Mouse (Mus musculus) G1E (cell line): ENCODE data around the gene Mylk. TPM values are rescaled to one million over a fixed set of nuclear protein-coding genes. Genes with fewer than 3 reads are reported as not detected.
A peak's percentile ranks its signal among the peaks of the same experiment; 100 is the strongest.

ENCODE experiments used
- ATAC-seq: 2 replicates; pipeline ENCODE4 v1.8.0; 2016; ENCODE audit warnings: mild to moderate bottlenecking; ENCODE audit not compliant: insufficient number of reproducible peaks, poor library complexity, low FRiP score, severe bottlenecking; ENCODE audit errors: extremely low read depth
- DNase-seq: peaks from one replicate; pipeline ENCODE4 v3.0.0; 2012; ENCODE audit warnings: low spot score
- H3K27me3 ChIP-seq: 2 replicates; pipeline ENCODE4 v1.6.1; 2012; ENCODE audit warnings: mild to moderate bottlenecking, low read length, inconsistent platforms; ENCODE audit not compliant: insufficient read depth
- H3K36me3 ChIP-seq: replicated peaks from 2 replicates; pipeline ENCODE3; 2012; ENCODE audit warnings: mild to moderate bottlenecking, inconsistent platforms
- H3K4me1 ChIP-seq: 2 replicates; pipeline ENCODE4 v1.6.1; 2012; ENCODE audit warnings: low read depth, low read length, inconsistent platforms, mixed read lengths; ENCODE audit not compliant: insufficient read depth
- H3K4me3 ChIP-seq: 2 replicates; pipeline ENCODE4 v1.5.1; 2012; ENCODE audit warnings: low read depth, mild to moderate bottlenecking, inconsistent platforms, low read length, moderate library complexity, mixed read lengths
- H3K9me3 ChIP-seq: replicated peaks from 2 replicates; pipeline ENCODE4 v1.6.1; 2012; ENCODE audit warnings: inconsistent platforms
- CTCF ChIP-seq: IDR thresholded peaks from 2 replicates; pipeline ENCODE4 v1.5.1; 2012; ENCODE audit warnings: low read depth, low read length, inconsistent platforms, mixed read lengths
- GATA1 ChIP-seq: IDR thresholded peaks from 2 replicates; pipeline ENCODE4 v1.6.1; 2012; ENCODE audit warnings: borderline replicate concordance, low read length, inconsistent platforms, mixed read lengths
- GATA2 ChIP-seq: IDR thresholded peaks from 2 replicates; pipeline ENCODE4 v1.6.1; 2012; ENCODE audit warnings: low read depth, low read length, inconsistent platforms, borderline replicate concordance
- POLR2AphosphoS5 ChIP-seq: IDR thresholded peaks from 2 replicates; pipeline ENCODE4 v1.6.1; 2012; ENCODE audit warnings: low read depth, low read length, inconsistent platforms; ENCODE audit not compliant: insufficient replicate concordance
- TAL1 ChIP-seq: conservative IDR thresholded peaks from 2 replicates; pipeline ENCODE4 v1.6.1; 2012; ENCODE audit warnings: low read depth, low read length, inconsistent platforms, mixed read lengths
- polyA plus RNA-seq: library from polyadenylated mRNA; stranded (reverse); fragments of >175 nt; gene quantifications from 2 replicates; pipeline ENCODE4 v1.2.3, GENCODE M21; 2012
- total RNA-seq, 2 experiments: library from RNA; stranded (forward) in 1 of 2; stranded (reverse) in 1 of 2; fragments of 200-1000 nt in 1 of 2; fragments of >200 nt in 1 of 2; fragmentation: Nextera tagmentation in 1 of 2; gene quantifications; 2 replicates each; pipeline ENCODE4 v1.2.3; 2014 to 2017

Gene Mylk
- total and polyA plus RNA-seq, 3 experiments: 0.05 TPM; not detected in 2

- DNase-seq (no peak), ATAC-seq (no peak)
- H3K27me3 ChIP-seq: no peaks in the 10 kb centered on the region
- no peaks in the 10 kb centered on the region for H3K9me3 ChIP-seq
- TF ChIP-seq CTCF (no peak), POLR2AphosphoS5 (no peak), GATA2 (no peak), TAL1 (no peak), GATA1 (no peak)
- H3K4me3 ChIP-seq: no peak overlapping the region
- H3K4me1 ChIP-seq: peaks cover 14% of the 10 kb centered on the region; the same call in 1 of the 2 replicates
- H3K36me3 ChIP-seq: peaks cover 28% of the 10 kb centered on the region
Measured at GRCm38 (mm10) chr16:35024300-35024699, 279.3 kb downstream of the Mylk start.

- TF ChIP-seq POLR2AphosphoS5 (no peak), CTCF (no peak), TAL1 (no peak), GATA2 (no peak), GATA1 (no peak)
- Histone ChIP-seq H3K4me3 (no peak overlapping the region), H3K27me3 (no peaks in the 10 kb centered on the region)
Measured at GRCm38 (mm10) chr16:35025347-35025746, 280.3 kb downstream of the Mylk start.

GRCm38 (mm10) chr16:35033241-35033640 lies 288.2 kb downstream of the Mylk start:
- Histone ChIP-seq H3K36me3 (peaks cover 82% of the 10 kb centered on the region), H3K9me3 (no peaks in the 10 kb centered on the region), H3K4me3 (no peak overlapping the region), H3K4me1 (peaks cover 32% of the 10 kb centered on the region), H3K27me3 (no peaks in the 10 kb centered on the region)
- no peak for TF ChIP-seq POLR2AphosphoS5
- no peak for TF ChIP-seq GATA1
- no peak for TF ChIP-seq CTCF
- ATAC-seq: no peak
- no peak for DNase-seq

More at GRCm38 (mm10) chr16:35025347-35025746, 280.3 kb downstream of the Mylk start:
- no peak for DNase-seq
- Histone ChIP-seq H3K9me3 (no peaks in the 10 kb centered on the region), H3K36me3 (peaks cover 34% of the 10 kb centered on the region), H3K4me1 (peaks cover 12% of the 10 kb centered on the region; the same call in 1 of the 2 replicates)
- no peak for ATAC-seq

GRCm38 (mm10) chr16:35033809-35034577 lies 289.0 kb downstream of the Mylk start:
- Histone ChIP-seq H3K4me3 (no peak overlapping the region), H3K9me3 (no peaks in the 10 kb centered on the region), H3K27me3 (no peaks in the 10 kb centered on the region), H3K36me3 (peaks cover 81% of the 10 kb centered on the region), H3K4me1 (peaks cover 34% of the 10 kb centered on the region)
- ATAC-seq (no peak), DNase-seq (no peak)
- TF ChIP-seq POLR2AphosphoS5 (no peak), GATA1 (no peak), GATA2 (no peak), TAL1 (no peak), CTCF (no peak)

GRCm38 (mm10) chr16:35034971-35035370 lies 290.0 kb downstream of the Mylk start:
- no peak overlapping the region for H3K4me3 ChIP-seq
- ATAC-seq (no peak), DNase-seq (no peak)
- H3K27me3 ChIP-seq: no peaks in the 10 kb centered on the region
- peaks cover 82% of the 10 kb centered on the region for H3K36me3 ChIP-seq
- TF ChIP-seq GATA1 (no peak), GATA2 (no peak), POLR2AphosphoS5 (no peak)
- H3K4me1 ChIP-seq: peaks cover 34% of the 10 kb centered on the region
- H3K9me3 ChIP-seq: no peaks in the 10 kb centered on the region

GRCm38 (mm10) chr16:35036754-35037153 lies 291.7 kb downstream of the Mylk start:
- Histone ChIP-seq H3K36me3 (peaks cover 89% of the 10 kb centered on the region), H3K4me3 (no peak overlapping the region), H3K4me1 (peaks cover 31% of the 10 kb centered on the region), H3K9me3 (no peaks in the 10 kb centered on the region), H3K27me3 (no peaks in the 10 kb centered on the region)
- ATAC-seq: peak; percentile 34; the same call in 1 of the 2 replicates
- DNase-seq: no peak
- TF ChIP-seq POLR2AphosphoS5 (no peak), GATA1 (no peak), CTCF (no peak), TAL1 (no peak)
